Mouse (Mus musculus): Measurements from ENCODE around the gene Rad9b.

DNA sequence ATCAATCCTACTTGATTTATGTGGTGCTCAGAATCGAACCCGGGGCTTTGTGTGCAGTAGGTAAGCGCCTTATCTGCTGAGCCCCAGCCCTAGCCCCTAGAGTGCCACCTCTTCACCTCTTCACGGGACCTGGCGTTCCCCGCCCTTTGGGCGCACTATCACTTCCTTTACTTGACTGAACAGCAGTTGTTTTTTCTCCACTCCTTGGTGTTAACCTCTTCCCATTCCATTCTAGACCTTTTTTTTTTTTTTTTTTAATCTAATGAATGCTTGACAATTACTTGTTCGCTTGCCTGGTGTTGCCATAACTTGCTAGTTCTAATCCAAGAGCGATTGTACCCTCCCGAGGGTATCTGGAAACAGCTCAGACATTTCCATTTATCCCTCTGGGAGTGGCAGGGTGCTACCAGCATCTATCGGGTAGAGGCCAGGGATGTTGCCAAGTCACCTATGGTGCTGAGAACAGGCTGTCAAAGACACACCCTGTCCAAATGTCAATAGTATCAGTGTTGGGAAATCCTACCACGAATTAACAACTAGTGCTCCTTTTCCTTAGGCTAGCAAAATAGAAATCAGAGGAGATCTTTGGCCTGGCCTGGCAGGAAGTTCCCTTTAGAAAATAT is 74.1 kb downstream of the Rad9b start:
- TF ChIP-seq CTCF (conservative IDR thresholded peaks at IDR 0.05 in 1 of 2, IDR thresholded peaks at IDR 0.05 in 1 of 2; ENCODE audit: low read depth in 2 of 2, low read length in 2 of 2) (no peak), EP300 (IDR thresholded peaks at IDR 0.05; ENCODE audit: low read length) (no peak), ELF1 (IDR thresholded peaks at IDR 0.05; ENCODE audit: low read depth, low read length) (no peak), NELFE (IDR thresholded peaks at IDR 0.05; ENCODE audit: low read depth, low read length) (no peak)
